Mouse (Mus musculus) WW6 (cell line): ENCODE measurements at regions not wholly inside any gene's neighbourhood (a gene's known extent, or its start where the extent isn't known, plus 50 kb on each side); places are given as distances from the start of the nearest gene placed in this dataset.
"Not testable (repeated sequence)": the region's sequence is repeated elsewhere in the genome, so short reads cannot be mapped to it uniquely, and the experiment has no call there.

Source experiments
- DNase-seq: peaks from one replicate; pipeline ENCODE4 v3.0.0-alpha.2; 2013; ENCODE audit warnings: low read depth, low spot score

- DNase-seq, result no peak
Measured at GRCm38 (mm10) chr17:82377176-82377592, 639.0 kb upstream of the Slc8a1 start.

GRCm38 (mm10) chr17:82367876-82368275 is 629.7 kb upstream of the Slc8a1 start:
- DNase-seq, result no peak

GRCm38 (mm10) chr17:82366001-82366400 is 627.8 kb upstream of the Slc8a1 start:
- no peak for DNase-seq

GRCm38 (mm10) chr17:82348636-82349035 is 610.5 kb upstream of the Slc8a1 start:
- DNase-seq, result peak; percentile 13

GRCm38 (mm10) chr17:82331429-82331828 is 593.3 kb upstream of the Slc8a1 start:
- peak; percentile 13 for DNase-seq

GRCm38 (mm10) chr17:82312191-82312590 is 574.0 kb upstream of the Slc8a1 start:
- DNase-seq, result no peak

GRCm38 (mm10) chr17:82306347-82306746 is 568.2 kb upstream of the Slc8a1 start:
- DNase-seq, result peak; percentile 31

GRCm38 (mm10) chr17:82277728-82278127 is 539.6 kb upstream of the Slc8a1 start:
- DNase-seq, result no peak

GRCm38 (mm10) chr17:82273946-82274345 is 535.8 kb upstream of the Slc8a1 start:
- no peak for DNase-seq

- DNase-seq, result peak; percentile 16
Measured at GRCm38 (mm10) chr17:82272845-82273244, 534.7 kb upstream of the Slc8a1 start.

GRCm38 (mm10) chr17:82266842-82267241 is 528.7 kb upstream of the Slc8a1 start:
- DNase-seq, result not testable (repeated sequence)

- no peak for DNase-seq
Measured at GRCm38 (mm10) chr17:82252362-82252761, 514.2 kb upstream of the Slc8a1 start.

- DNase-seq, result no peak
Measured at GRCm38 (mm10) chr17:82251841-82252240, 513.7 kb upstream of the Slc8a1 start.

- DNase-seq, result no peak
Measured at GRCm38 (mm10) chr17:82238361-82238760, 500.2 kb upstream of the Slc8a1 start.

GRCm38 (mm10) chr17:82237456-82237855 is 499.3 kb upstream of the Slc8a1 start:
- no peak for DNase-seq

- DNase-seq, result no peak
Measured at GRCm38 (mm10) chr17:82215728-82216623, 477.8 kb upstream of the Slc8a1 start.

- DNase-seq, result peak; percentile 20
Measured at GRCm38 (mm10) chr17:82199981-82200380, 461.8 kb upstream of the Slc8a1 start.

GRCm38 (mm10) chr17:82199031-82199642 is 461.0 kb upstream of the Slc8a1 start:
- DNase-seq, result no peak

- no peak for DNase-seq
Measured at GRCm38 (mm10) chr17:82184261-82184660, 446.1 kb upstream of the Slc8a1 start.

- no peak for DNase-seq
Measured at GRCm38 (mm10) chr17:82171216-82171615, 433.0 kb upstream of the Slc8a1 start.

GRCm38 (mm10) chr17:82153446-82153845 is 415.3 kb upstream of the Slc8a1 start:
- DNase-seq, result peak; percentile 4

GRCm38 (mm10) chr17:82134843-82135242 is 396.7 kb upstream of the Slc8a1 start:
- no peak for DNase-seq

GRCm38 (mm10) chr17:82132941-82133340 is 394.8 kb upstream of the Slc8a1 start:
- no peak for DNase-seq
